Mouse (Mus musculus) myocyte (in vitro differentiated cells): ENCODE data around the gene Pmpca.

Experiments
- POLR2A ChIP-seq: IDR thresholded peaks from one replicate; pipeline ENCODE4 v1.6.1; 2011; ENCODE audit warnings: low read depth, mild to moderate bottlenecking, control low read depth, moderate library complexity; ENCODE audit not compliant: insufficient read length
- TCF3 ChIP-seq: IDR thresholded peaks from one replicate; pipeline ENCODE4 v1.6.1; 2011; ENCODE audit warnings: low read depth, control low read depth; ENCODE audit not compliant: insufficient read length
- USF1 ChIP-seq: IDR thresholded peaks from one replicate; pipeline ENCODE4 v1.6.1; 2011; ENCODE audit warnings: low read depth, mild to moderate bottlenecking, control low read depth, moderate library complexity

DNA sequence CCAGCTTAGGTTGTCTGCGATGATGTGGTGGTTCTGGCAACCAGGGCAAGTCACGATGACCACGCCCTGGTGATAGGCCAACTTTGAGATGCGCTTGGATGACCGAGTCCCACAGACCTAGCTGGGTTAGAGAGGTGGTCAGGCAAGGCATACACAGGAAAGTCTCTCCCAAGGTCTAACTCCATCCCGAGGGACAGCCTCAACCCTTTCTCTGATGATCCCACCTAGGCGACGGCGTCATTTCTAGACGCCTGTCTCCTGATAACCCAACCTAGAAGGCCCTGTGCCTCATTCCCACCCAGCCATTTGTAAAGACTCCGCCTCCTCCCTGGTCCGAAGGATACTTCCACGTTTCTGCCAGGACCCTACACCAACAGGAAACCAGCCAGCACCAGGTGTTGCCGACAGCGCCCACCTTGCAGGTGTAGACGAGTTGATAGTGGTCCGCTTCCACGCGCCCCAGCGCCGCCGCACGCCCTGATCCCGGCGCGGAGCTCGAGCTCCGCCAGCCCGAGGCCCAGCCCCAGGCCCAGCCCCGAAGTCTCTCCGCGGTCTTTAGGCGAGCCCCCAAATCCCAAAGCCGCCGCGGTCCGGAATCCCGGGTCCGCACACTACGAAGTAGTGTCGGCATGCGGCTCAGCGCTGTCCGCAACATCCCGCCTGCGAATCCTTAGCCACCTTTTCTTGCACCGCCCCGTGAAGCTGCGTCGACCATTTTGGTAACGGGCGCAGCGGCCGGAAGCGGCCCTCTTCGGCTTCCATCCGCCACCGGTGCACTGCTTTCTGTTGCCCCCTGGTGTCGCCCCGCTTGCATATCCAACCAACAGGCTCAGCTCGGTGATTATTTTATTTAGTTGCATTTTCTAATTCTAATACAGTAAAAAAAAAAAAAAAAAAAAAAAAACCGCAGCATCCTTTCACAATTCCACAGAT lies 37.5 kb upstream of the Pmpca start, which contains the start of gene Dnlz:
- TF ChIP-seq POLR2A (peak; percentile 70), TCF3 (no peak), USF1 (no peak)
